Mouse (Mus musculus): ENCODE measurements around the gene Esam.

Esam gene

DNA sequence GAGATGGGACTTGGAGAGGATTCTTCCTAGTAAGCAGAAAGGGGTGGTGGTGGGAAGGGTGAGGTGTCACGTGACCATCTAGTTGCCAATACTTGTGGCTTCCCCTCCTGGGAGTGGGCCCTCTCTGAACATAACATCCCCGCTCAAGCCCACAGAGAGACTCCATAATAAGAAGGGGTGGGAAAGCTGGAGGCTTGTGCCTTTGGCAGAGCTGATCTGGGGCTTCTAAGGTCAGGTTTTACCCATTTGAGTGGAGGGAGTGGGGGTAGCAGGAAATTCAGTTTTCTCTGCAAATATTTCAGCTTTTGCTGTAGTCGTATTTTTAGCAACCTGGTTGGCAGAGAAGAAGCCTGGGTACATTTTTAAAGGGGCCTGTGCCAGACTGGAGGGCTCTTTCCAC, 28.5 kb downstream of the Esam start:
- no peak for DNase-seq

DNA sequence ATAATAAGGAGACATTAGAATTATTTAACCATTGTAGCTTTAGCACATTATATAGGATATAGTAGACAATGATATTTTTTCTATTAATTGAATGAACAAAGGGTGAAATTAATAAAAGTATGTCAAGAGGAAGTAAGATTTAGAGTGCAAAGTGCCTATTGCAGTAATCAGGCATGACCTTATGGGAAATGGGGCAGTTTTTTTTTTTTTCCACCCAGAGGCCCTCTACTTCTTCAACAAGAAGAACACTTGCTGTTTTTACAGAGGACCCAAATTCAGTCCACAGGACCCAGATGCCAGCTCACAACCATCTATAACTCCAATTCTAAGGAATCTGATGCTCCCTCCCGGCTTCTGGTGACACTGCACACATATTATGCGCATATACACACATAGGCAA, 32.7 kb downstream of the Esam start:
- no peak for DNase-seq

DNA sequence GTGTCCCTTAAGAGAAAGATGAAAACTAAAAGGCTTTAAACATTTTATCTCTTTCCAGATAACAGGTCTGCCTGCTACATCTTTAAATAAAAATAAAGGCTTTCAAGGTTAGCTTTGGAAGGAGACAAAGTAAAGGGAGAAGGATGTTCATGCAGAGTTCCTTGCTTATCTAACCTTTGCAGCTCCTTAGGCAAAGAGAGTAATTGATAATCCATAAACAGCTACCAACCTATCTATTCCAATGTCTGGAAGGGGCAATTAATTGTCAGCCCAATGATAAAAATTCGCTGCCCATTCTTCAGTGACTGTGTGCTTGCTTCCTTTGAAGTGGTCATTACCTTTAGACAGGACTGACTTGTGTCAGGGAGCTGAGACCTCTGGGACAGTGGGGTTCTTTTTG, 35.9 kb downstream of the Esam start:
- DNase-seq: no peak

DNA sequence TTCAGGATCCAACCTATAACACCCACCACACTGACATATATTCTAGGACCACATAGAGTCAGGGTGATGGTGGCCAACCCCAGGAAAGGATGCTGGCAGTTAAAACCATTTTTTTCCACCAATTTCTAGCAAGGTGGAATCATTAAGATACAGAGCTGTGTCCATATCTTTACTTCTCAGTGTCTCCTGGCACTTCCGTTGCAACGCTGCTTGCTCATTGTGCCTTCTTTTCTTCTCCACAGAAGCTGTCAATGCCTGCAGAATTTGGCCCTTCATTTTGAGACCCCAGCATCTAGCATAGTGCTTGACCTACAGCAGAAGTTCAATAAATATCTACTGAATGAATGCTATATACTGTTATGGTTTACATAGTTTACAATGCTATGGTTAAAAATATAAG, 39.1 kb downstream of the Esam start:
- DNase-seq: no peak

DNA sequence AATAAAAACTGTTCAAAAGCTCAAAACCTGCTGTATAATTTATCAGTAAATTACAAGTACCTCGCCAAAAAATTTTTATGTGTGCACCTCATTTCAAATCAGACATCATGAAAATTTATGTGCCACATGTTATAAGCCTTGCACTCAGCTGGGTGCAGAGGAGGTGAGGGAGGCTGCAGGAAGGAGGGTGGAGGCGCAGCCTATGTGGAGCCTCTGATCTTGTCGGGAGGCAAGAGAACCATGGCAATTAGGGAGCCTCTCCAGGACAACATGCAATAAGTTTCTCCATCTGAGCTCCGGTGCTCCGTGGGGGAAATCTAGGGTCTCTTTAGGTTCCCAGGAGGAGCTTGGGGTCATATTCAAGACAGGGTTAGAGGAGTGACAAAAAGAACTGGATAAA, 39.6 kb downstream of the Esam start:
- no peak for DNase-seq

DNA sequence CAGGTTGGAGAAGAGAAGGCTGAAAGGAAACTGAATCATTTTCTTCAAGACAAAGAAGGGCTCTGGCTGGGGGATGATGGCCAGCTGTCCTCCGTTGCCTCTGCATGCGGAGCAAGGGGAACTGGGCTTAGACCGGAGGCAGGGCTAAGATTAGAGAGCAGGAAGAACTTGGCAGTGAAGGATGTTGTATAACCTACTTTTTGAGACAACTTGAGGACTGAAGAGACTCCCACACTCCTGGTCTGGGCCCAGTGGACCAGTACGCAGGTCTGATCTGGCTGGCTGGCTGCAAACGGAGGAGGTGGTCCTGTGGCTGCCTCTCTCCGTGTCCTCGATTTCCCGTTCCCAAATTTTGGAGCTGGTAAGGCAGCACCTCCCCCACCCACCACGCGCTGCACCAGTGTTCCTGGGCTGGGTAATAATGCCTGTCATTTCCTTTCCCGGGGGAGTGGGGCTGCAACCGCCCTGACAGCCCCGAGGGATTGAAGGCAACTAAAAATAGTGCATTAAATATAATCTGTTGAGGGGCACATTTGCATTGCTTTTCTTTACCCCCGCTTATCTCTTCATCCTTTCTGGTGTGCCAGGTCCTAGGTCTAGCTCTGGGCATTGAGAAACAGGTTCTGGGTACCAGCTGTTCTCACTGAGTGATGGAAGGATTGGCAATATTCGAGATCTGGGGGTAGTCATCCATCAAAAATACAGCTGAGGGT, 40.2 kb downstream of the Esam start:
- no peak for DNase-seq

DNA sequence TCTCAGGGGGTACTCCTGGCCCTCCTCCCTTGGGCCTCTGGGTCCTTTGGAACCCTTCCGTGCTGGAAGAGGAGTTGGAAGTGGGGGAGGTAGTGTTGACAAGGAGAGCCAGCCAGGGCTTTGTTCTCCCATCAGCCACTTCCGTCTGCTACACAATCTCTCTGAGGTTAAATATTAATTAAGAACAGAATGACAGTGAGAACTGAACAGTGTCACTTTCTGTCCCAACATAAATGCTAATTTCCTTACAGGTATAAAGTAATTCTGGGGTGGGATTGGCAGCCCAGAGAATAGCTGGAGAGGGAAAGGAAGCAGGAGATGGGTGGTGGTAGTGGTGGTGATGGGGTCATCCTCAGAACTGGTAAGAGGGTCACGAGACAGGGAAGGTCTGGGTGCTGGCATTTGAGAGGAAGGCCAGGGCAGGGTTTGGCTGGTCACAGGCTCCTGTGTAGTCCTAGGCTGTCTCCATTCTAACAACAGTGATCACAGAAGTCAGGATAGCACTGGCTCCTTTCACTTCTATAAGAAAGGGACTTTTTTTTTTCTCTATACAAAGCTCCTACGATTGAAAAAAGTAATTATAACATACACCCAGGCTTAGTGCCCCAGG, 40.8 kb downstream of the Esam start:
- no peak for DNase-seq

DNA sequence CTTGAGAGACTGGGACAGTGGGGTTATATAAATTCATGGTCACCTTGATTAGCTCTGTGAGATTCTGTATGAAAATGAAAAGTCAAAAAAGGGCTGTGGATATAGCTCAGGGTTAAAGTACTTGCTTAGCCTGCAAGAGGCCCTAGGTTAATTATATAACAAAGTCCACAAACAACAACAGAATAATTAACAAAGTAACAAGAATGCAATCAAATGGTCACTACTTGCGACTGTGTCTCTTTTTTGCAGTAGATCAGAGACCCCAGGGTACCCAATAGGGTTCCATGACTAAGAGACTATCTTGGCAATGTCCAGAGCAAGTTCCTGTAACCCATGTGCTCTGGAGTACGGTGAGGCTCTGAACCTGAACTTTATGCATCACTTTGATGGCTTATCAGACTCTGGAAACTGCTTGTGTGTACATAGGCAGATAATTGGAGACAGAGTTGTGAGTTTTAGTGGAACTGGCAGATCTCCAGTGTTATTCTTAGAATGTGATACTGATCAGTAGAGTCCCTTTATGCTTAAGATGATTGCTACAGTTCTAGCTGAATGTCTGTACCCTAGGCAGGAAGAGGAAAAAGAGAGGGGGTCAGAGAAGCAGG, 41.5 kb downstream of the Esam start:
- DNase-seq: no peak

DNA sequence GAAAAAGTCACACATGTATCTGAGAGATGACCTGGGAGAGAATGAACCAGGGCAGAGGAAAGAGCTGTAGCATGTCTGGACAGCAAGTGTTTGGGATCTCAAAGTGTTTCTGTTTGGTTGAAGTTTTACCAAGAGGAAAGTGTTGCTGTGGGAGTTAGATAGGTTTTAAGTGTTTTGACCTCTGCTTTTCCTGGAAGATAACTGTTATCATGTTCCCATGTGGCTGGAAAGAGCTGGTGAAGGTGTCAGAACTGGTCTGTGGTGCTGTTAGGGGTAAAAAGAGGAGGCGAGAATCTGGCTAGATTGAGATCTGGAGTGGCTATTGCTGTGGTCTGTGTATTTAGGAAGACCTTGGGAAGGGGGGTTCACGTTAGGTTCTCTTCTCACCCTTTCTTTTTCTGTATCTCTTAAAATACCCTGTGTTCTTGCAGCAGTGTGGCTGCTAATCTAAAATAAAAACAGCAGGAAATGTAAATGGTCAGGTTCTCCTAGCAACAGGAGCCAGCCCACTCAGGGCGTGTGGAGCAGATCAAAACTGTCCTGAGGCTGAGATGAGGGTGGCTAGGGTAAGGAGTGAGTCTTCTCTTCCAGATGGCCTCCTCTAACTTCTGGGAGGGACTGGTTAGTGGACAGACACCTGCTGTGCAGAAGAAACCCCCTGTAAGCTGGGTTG, 44.5 kb downstream of the Esam start:
- DNase-seq: no peak

DNA sequence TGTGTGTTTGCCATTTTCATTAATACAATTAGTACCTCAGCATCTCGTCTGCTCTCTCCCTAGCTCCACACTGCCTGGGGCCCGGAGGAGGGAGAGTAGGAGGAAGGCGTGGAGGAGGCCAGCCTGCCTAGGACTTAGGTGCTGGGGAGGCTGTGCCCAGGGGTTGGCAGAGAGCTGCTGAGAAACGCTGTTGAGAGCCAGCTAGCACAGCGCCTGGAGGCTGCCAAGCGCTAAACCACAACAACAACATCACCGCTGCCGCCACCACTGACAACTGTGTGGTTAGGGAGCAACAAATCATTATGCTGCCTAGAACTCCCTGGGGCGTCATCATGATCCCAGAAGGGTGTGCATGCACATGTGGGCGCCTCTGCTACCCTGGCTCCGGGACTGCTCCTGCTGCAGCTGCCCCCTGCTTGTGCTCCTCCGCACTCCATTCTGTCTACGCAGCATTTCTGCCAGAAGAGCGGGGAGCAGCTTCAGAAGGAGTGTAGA, 48.6 kb downstream of the Esam start:
- no peak for DNase-seq

DNA sequence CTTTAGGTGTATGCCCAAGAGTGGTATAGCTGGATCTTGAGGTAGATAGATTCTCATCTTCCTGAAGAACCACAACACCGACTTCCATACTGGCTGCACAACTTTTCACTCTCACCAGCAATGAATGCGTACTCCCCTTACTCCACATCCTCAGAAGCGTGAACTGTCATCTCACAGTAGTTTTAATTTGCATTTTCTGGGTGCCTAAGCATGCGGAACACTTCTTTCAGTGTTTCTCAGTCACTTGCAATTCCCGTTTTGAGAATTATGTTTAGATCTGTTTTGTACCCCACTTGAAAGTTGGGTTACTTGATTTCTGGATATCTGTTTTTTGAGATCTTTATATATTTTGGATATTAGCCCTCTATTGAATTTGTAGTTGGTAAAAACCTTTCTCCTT, 55.7 kb downstream of the Esam start:
- no peak for DNase-seq

DNA sequence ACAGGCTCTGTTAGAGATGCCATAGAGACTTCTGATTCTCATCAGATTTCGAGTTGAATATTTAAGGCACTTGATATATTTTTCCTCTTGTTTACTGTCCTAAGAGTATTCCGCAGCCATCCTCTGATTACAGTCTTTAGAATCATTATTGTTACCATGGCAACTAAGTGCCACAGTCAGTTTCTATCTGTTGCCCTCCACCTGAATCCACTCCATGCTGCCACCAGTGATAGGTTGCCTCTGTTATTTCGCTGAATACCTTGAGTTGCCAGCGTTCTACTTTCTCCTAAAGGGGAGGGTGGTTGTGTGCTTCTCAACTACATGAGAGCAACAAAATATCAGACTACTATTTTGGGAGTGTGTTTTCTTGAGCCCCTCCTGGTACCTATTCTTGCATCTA, 58.8 kb downstream of the Esam start:
- no peak for DNase-seq
